Mouse (Mus musculus) heart, adult 18-20 months (tissue): ENCODE measurements around the gene Sort1. TPM values are rescaled to one million over a fixed set of nuclear protein-coding genes. Genes with fewer than 3 reads are reported as not detected.

Experiments
- DNase-seq, 2 experiments: peaks; one replicate each; pipeline ENCODE4 v3.0.0; 2021 to 2022; ENCODE audit warnings: mixed read lengths in 1 of 2
- total RNA-seq, 2 experiments: library from RNA; stranded (reverse); gene quantifications; 2 replicates each; pipeline ENCODE4 v1.2.3; 2021

The Sort1 gene
- total RNA-seq, 2 experiments from 2014 or later, result 18.1 to 25.7 TPM

- DNase-seq, result peak; percentile 59 to 76
Observed at GRCm38 (mm10) chr3:108327916-108328315, 44.0 kb downstream of the Sort1 start.

- peak; percentile 59 to 72 for DNase-seq
Observed at GRCm38 (mm10) chr3:108328441-108328841, 44.6 kb downstream of the Sort1 start.

- no peak for DNase-seq
Observed at GRCm38 (mm10) chr3:108330812-108331211, 46.9 kb downstream of the Sort1 start.

- no peak for DNase-seq
Observed at GRCm38 (mm10) chr3:108336878-108337277, 53.0 kb downstream of the Sort1 start.

- no peak for DNase-seq
Observed at GRCm38 (mm10) chr3:108341040-108341439, 57.2 kb downstream of the Sort1 start.

GRCm38 (mm10) chr3:108342185-108342584 is 58.3 kb downstream of the Sort1 start:
- no peak for DNase-seq

GRCm38 (mm10) chr3:108345855-108346254 is 62.0 kb downstream of the Sort1 start:
- no peak for DNase-seq

- DNase-seq, result no peak
Observed at GRCm38 (mm10) chr3:108348376-108348775, 64.5 kb downstream of the Sort1 start.

GRCm38 (mm10) chr3:108355245-108355644 is 71.4 kb downstream of the Sort1 start:
- DNase-seq, result no peak

- DNase-seq, result no peak
Observed at GRCm38 (mm10) chr3:108357051-108357450, 73.2 kb downstream of the Sort1 start.

- no peak for DNase-seq
Observed at GRCm38 (mm10) chr3:108358445-108358844, 74.6 kb downstream of the Sort1 start.

- no peak for DNase-seq
Observed at GRCm38 (mm10) chr3:108360894-108361293, 77.0 kb downstream of the Sort1 start.

- DNase-seq, result peak; percentile 28 to 59
Observed at GRCm38 (mm10) chr3:108363626-108364025, 79.7 kb downstream of the Sort1 start.

- DNase-seq, result no peak
Observed at GRCm38 (mm10) chr3:108364270-108364995, 80.6 kb downstream of the Sort1 start, which contains the start of gene Mybphl. TSS of gene Mybphl (plus strand) at chr3:108364911.

- DNase-seq, result no peak
Observed at GRCm38 (mm10) chr3:108367173-108367572, 83.3 kb downstream of the Sort1 start.

GRCm38 (mm10) chr3:108367828-108368227 is 83.9 kb downstream of the Sort1 start:
- no peak for DNase-seq

GRCm38 (mm10) chr3:108368721-108369120 is 84.8 kb downstream of the Sort1 start:
- no peak for DNase-seq

GRCm38 (mm10) chr3:108372274-108372673 is 88.4 kb downstream of the Sort1 start:
- DNase-seq, result no peak

GRCm38 (mm10) chr3:108372691-108373090 is 88.8 kb downstream of the Sort1 start:
- DNase-seq, result no peak

- no peak for DNase-seq
Observed at GRCm38 (mm10) chr3:108378875-108379663, 95.2 kb downstream of the Sort1 start.

- no peak for DNase-seq
Observed at GRCm38 (mm10) chr3:108380695-108381094, 96.8 kb downstream of the Sort1 start.

- DNase-seq, result peak in 1 of 2 experiments; percentile 33
Observed at GRCm38 (mm10) chr3:108381945-108382875, 98.3 kb downstream of the Sort1 start.
